Mouse (Mus musculus) MEL (cell line): Measurements from ENCODE around the gene Ddah1. TPM values are rescaled to one million over a fixed set of nuclear protein-coding genes. Genes with fewer than 3 reads are reported as not detected.

Source experiments
- DNase-seq: peaks from one replicate; pipeline ENCODE4 v3.0.0; 2011; ENCODE audit warnings: low read depth, low spot score
- H3K27ac ChIP-seq: 2 replicates; pipeline ENCODE4 v1.5.1; 2012; ENCODE audit warnings: low read depth, mild to moderate bottlenecking, control low read depth, low read length, moderate library complexity; ENCODE audit not compliant: control insufficient read depth
- H3K27me3 ChIP-seq, 2 experiments: fragments of 150-350 bp in 1 of 2; sonication (generic) in 1 of 2; 2 replicates each; pipeline ENCODE4 v1.6.1; 2012; ENCODE audit warnings: low read length in 2 of 2, mild to moderate bottlenecking in 2 of 2, improper control_type of control experiment in 1 of 2, moderate library complexity in 1 of 2; ENCODE audit not compliant: insufficient read depth in 2 of 2, control insufficient read depth in 1 of 2
- H3K36me3 ChIP-seq, 2 experiments: 2 replicates each; pipeline ENCODE4 v1.6.1; 2012 to 2014; ENCODE audit warnings: low read length in 2 of 2, improper control_type of control experiment in 1 of 2, inconsistent platforms in 1 of 2, mild to moderate bottlenecking in 1 of 2; ENCODE audit not compliant: insufficient read depth in 2 of 2, control insufficient read depth in 1 of 2
- H3K4me1 ChIP-seq, 2 experiments: fragments of 150-350 bp in 1 of 2; sonication (generic) in 1 of 2; 2 replicates each; pipeline ENCODE4 v1.6.1; 2012; ENCODE audit warnings: low read length in 2 of 2, improper control_type of control experiment in 1 of 2, mild to moderate bottlenecking in 1 of 2; ENCODE audit not compliant: insufficient read depth in 2 of 2, control insufficient read depth in 1 of 2
- H3K4me3 ChIP-seq, 2 experiments: fragments of 150-350 bp in 1 of 2; sonication (generic) in 1 of 2; 2 replicates each; pipeline ENCODE4 v1.5.1; 2012; ENCODE audit warnings: low read depth in 2 of 2, low read length in 2 of 2, mild to moderate bottlenecking in 2 of 2, moderate library complexity in 2 of 2, control low read depth in 1 of 2, improper control_type of control experiment in 1 of 2; ENCODE audit not compliant: control insufficient read depth in 1 of 2, insufficient read depth in 1 of 2
- H3K79me2 ChIP-seq: 2 replicates; pipeline ENCODE4 v1.6.1; 2012; ENCODE audit warnings: mild to moderate bottlenecking, low read length, moderate library complexity; ENCODE audit not compliant: control insufficient read depth, poor library complexity, insufficient read depth
- H3K9ac ChIP-seq: 2 replicates; pipeline ENCODE4 v1.6.1; 2012; ENCODE audit warnings: low read depth, mild to moderate bottlenecking, control low read depth, low read length, moderate library complexity; ENCODE audit not compliant: control insufficient read depth, poor library complexity, severe bottlenecking
- H3K9me3 ChIP-seq: fragments of 150-350 bp; sonication (generic); replicated peaks from 2 replicates; pipeline ENCODE4 v1.6.1; 2012; ENCODE audit warnings: mild to moderate bottlenecking, low read length, improper control_type of control experiment, moderate library complexity; ENCODE audit not compliant: insufficient read depth
- CHD1 ChIP-seq: IDR thresholded peaks from 2 replicates; pipeline ENCODE4 v1.6.1; 2012; ENCODE audit warnings: low read depth, mild to moderate bottlenecking, inconsistent platforms, low read length, improper control_type of control experiment
- CHD2 ChIP-seq: IDR thresholded peaks from 2 replicates; pipeline ENCODE4 v1.6.1; 2011; ENCODE audit warnings: low read length, improper control_type of control experiment
- CTCF ChIP-seq, 3 experiments: IDR thresholded peaks in 2 of 3; conservative IDR thresholded peaks in 1 of 3; 2 replicates each; pipeline ENCODE4 v1.5.1; 2011 to 2012; ENCODE audit warnings: low read length in 3 of 3, low read depth in 2 of 3, mild to moderate bottlenecking in 2 of 3, improper control_type of control experiment in 1 of 3, inconsistent platforms in 1 of 3, mixed read lengths in 1 of 3, moderate library complexity in 1 of 3; ENCODE audit not compliant: control insufficient read depth in 1 of 3, insufficient read depth in 1 of 3, poor library complexity in 1 of 3, severe bottlenecking in 1 of 3
- ELF1 ChIP-seq: IDR thresholded peaks from 2 replicates; pipeline ENCODE4 v1.6.1; 2014; ENCODE audit warnings: low read depth, mild to moderate bottlenecking, inconsistent platforms, low read length, improper control_type of control experiment, moderate library complexity
- EP300 ChIP-seq, 2 experiments: IDR thresholded peaks; 2 replicates each; pipeline ENCODE4 v1.6.1; 2011; ENCODE audit warnings: improper control_type of control experiment in 2 of 2, low read length in 2 of 2, low read depth in 1 of 2, mild to moderate bottlenecking in 1 of 2
- ETS1 ChIP-seq: IDR thresholded peaks from 2 replicates; pipeline ENCODE4 v1.6.1; 2012; ENCODE audit warnings: low read depth, mild to moderate bottlenecking, inconsistent platforms, low read length, improper control_type of control experiment, moderate library complexity
- GABPA ChIP-seq: IDR thresholded peaks from 2 replicates; pipeline ENCODE4 v1.6.1; 2012; ENCODE audit warnings: low read depth, mild to moderate bottlenecking, inconsistent platforms, low read length, improper control_type of control experiment, moderate library complexity
- KAT2A ChIP-seq: conservative IDR thresholded peaks from 2 replicates; pipeline ENCODE4 v1.6.1; 2012; ENCODE audit warnings: low read depth, low read length, improper control_type of control experiment, inconsistent platforms
- MAFK ChIP-seq: IDR thresholded peaks from 2 replicates; pipeline ENCODE4 v1.6.1; 2011; ENCODE audit warnings: low read depth, mild to moderate bottlenecking, low read length, improper control_type of control experiment, borderline replicate concordance
- MAZ ChIP-seq: IDR thresholded peaks from 2 replicates; pipeline ENCODE4 v1.6.1; 2012; ENCODE audit warnings: low read depth, mild to moderate bottlenecking, inconsistent platforms, low read length, improper control_type of control experiment
- MEF2A ChIP-seq: IDR thresholded peaks from 2 replicates; pipeline ENCODE4 v1.6.1; 2014; ENCODE audit warnings: low read depth, mild to moderate bottlenecking, inconsistent platforms, low read length, improper control_type of control experiment; ENCODE audit not compliant: poor library complexity, insufficient replicate concordance, severe bottlenecking; ENCODE audit errors: extremely low read depth
- MXI1 ChIP-seq: IDR thresholded peaks from 2 replicates; pipeline ENCODE4 v1.6.1; 2011; ENCODE audit warnings: mild to moderate bottlenecking, low read depth, low read length, improper control_type of control experiment
- MYB ChIP-seq: IDR thresholded peaks from 2 replicates; pipeline ENCODE4 v1.6.1; 2011; ENCODE audit warnings: mild to moderate bottlenecking, low read depth, low read length, improper control_type of control experiment
- NELFE ChIP-seq: IDR thresholded peaks from 2 replicates; pipeline ENCODE4 v1.6.1; 2011; ENCODE audit warnings: low read depth, low read length, improper control_type of control experiment
- POLR2A ChIP-seq, 2 experiments: IDR thresholded peaks; 2 replicates each; pipeline ENCODE4 v1.6.1; 2011 to 2012; ENCODE audit warnings: low read length in 2 of 2, mild to moderate bottlenecking in 2 of 2, control low read depth in 1 of 2, improper control_type of control experiment in 1 of 2, low read depth in 1 of 2, moderate library complexity in 1 of 2; ENCODE audit not compliant: control insufficient read depth in 1 of 2, insufficient read depth in 1 of 2, poor library complexity in 1 of 2
- RAD21 ChIP-seq: IDR thresholded peaks from 2 replicates; pipeline ENCODE4 v1.6.1; 2011; ENCODE audit warnings: mild to moderate bottlenecking, low read depth, low read length, improper control_type of control experiment
- RCOR1 ChIP-seq: IDR thresholded peaks from 2 replicates; pipeline ENCODE4 v1.6.1; 2012; ENCODE audit warnings: low read depth, mild to moderate bottlenecking, inconsistent platforms, low read length, improper control_type of control experiment
- SIN3A ChIP-seq: IDR thresholded peaks from 2 replicates; pipeline ENCODE4 v1.6.1; 2012; ENCODE audit warnings: low read length, improper control_type of control experiment, inconsistent platforms
- TAL1 ChIP-seq: IDR thresholded peaks from 2 replicates; pipeline ENCODE4 v1.6.1; 2012; ENCODE audit warnings: mild to moderate bottlenecking, inconsistent platforms, low read length, moderate library complexity, mixed read lengths
- TCF12 ChIP-seq: IDR thresholded peaks from 2 replicates; pipeline ENCODE4 v1.6.1; 2014; ENCODE audit warnings: low read depth, mild to moderate bottlenecking, inconsistent platforms, low read length, improper control_type of control experiment, moderate library complexity
- USF1 ChIP-seq: IDR thresholded peaks from 2 replicates; pipeline ENCODE4 v1.6.1; 2014; ENCODE audit warnings: low read depth, mild to moderate bottlenecking, inconsistent platforms, low read length, improper control_type of control experiment, moderate library complexity
- USF2 ChIP-seq, 2 experiments: IDR thresholded peaks; 2 replicates each; pipeline ENCODE4 v1.6.1; 2011 to 2012; ENCODE audit warnings: improper control_type of control experiment in 2 of 2, low read length in 2 of 2, borderline replicate concordance in 1 of 2, inconsistent platforms in 1 of 2, low read depth in 1 of 2, mild to moderate bottlenecking in 1 of 2; ENCODE audit not compliant: insufficient read depth in 1 of 2
- ZKSCAN1 ChIP-seq: IDR thresholded peaks from 2 replicates; pipeline ENCODE4 v1.6.1; 2012; ENCODE audit warnings: low read depth, mild to moderate bottlenecking, inconsistent platforms, low read length, improper control_type of control experiment, moderate library complexity
- ZMIZ1 ChIP-seq: IDR thresholded peaks from 2 replicates; pipeline ENCODE4 v1.6.1; 2012; ENCODE audit warnings: low read depth, mild to moderate bottlenecking, inconsistent platforms, low read length, improper control_type of control experiment, moderate library complexity
- polyA plus RNA-seq, 2 experiments: library from polyadenylated mRNA; stranded (reverse) in 1 of 2; unstranded in 1 of 2; fragments of >175 nt in 1 of 2; fragments of >200 nt in 1 of 2; gene quantifications; 2 replicates each; pipeline versions ENCODE4 v1.2.1 to v1.2.4; 2012; ENCODE audit warnings: low replicate concordance in 2 of 2, low read depth in 1 of 2; ENCODE audit not compliant: insufficient read length in 2 of 2, insufficient read depth in 1 of 2, missing spikeins in 1 of 2
- total RNA-seq: library from RNA; depleted of rRNA; stranded (reverse); fragments of 300-350 nt; gene quantifications from 2 replicates; pipeline ENCODE4 v1.2.3, GENCODE M21; 2012

Gene Ddah1
- total and polyA plus RNA-seq, 3 experiments, result not detected

GRCm38 (mm10) chr3:145937505-145938404 is 179.3 kb downstream of the Ddah1 start, which contains the start of gene 2410004B18Rik (continued):
- TF ChIP-seq CTCF (IDR thresholded peaks at IDR 0.05 in 2 of 3, conservative IDR thresholded peaks at IDR 0.05 in 1 of 3; ENCODE audit: control insufficient read depth in 1 of 3, insufficient read depth in 1 of 3, low read depth in 2 of 3, low read length in 3 of 3, poor library complexity in 1 of 3, severe bottlenecking in 1 of 3) (peak; percentile 74 to 98 (median 95)), USF1 (no peak), ZKSCAN1 (no peak)

GRCm38 (mm10) chr3:145938405-145939349 is 180.2 kb downstream of the Ddah1 start:
- Histone ChIP-seq H3K27me3 (no peaks in the 10 kb centered on the region), H3K79me2 (peaks cover 23% of the 10 kb centered on the region), H3K27ac (peak overlapping the region; percentile 29; the same call in 1 of the 2 replicates), H3K4me1 (peaks cover 3 to 23% of the 10 kb centered on the region in 2 experiments), H3K4me3 (peak overlapping the region; percentile 96 to 99), H3K36me3 (peaks cover 2 to 34% of the 10 kb centered on the region in 2 experiments; a peak in 3 of 4 replicates), H3K9me3 (no peaks in the 10 kb centered on the region), H3K9ac (peak overlapping the region; percentile 96)
- TF ChIP-seq MXI1 (no peak), ZKSCAN1 (no peak)
- no peak for DNase-seq

- H3K4me1 ChIP-seq, result peaks cover 3 to 23% of the 10 kb centered on the region in 2 experiments
- no peaks in the 10 kb centered on the region for H3K9me3 ChIP-seq
- peaks cover 2 to 36% of the 10 kb centered on the region in 2 experiments; a peak in 2 of 4 replicates for H3K36me3 ChIP-seq
- no peaks in the 10 kb centered on the region for H3K27me3 ChIP-seq
- peak overlapping the region; percentile 29; the same call in 1 of the 2 replicates for H3K27ac ChIP-seq
- peak; percentile 76 for DNase-seq
- H3K79me2 ChIP-seq, result peaks cover 23% of the 10 kb centered on the region
- H3K4me3 ChIP-seq, result peak overlapping the region; percentile 96 to 99
- H3K9ac ChIP-seq, result peak overlapping the region; percentile 26; the same call in 1 of the 2 replicates
- TF ChIP-seq MAZ, result no peak
- 0 out of 2 replicates have a peak, but pooled peaks have one; percentile 24 for TF ChIP-seq MEF2A
- TF ChIP-seq CHD2, result no peak
- TF ChIP-seq SIN3A, result peak; percentile 88
- no peak for TF ChIP-seq POLR2A (IDR thresholded peaks at IDR 0.05; ENCODE audit: control insufficient read depth in 1 of 2, insufficient read depth in 1 of 2, low read depth in 1 of 2, low read length in 2 of 2, poor library complexity in 1 of 2)
- no peak for TF ChIP-seq CHD1
- no peak for TF ChIP-seq ZKSCAN1
- TF ChIP-seq MYB, result peak; percentile 91
- TF ChIP-seq USF1, result no peak
- peak; percentile 98 for TF ChIP-seq TCF12
- TF ChIP-seq ELF1, result 0 out of 2 replicates have a peak, but pooled peaks have one; percentile 41
- no peak for TF ChIP-seq GABPA
- peak; percentile 100 for TF ChIP-seq RCOR1
- no peak for TF ChIP-seq USF2 (IDR thresholded peaks at IDR 0.05; ENCODE audit: borderline replicate concordance in 1 of 2, insufficient read depth in 1 of 2, low read depth in 1 of 2, low read length in 2 of 2)
- peak; percentile 93 for TF ChIP-seq MXI1
- peak; percentile 90 to 95 for TF ChIP-seq EP300 (IDR thresholded peaks at IDR 0.05; ENCODE audit: low read depth in 1 of 2, low read length in 2 of 2)
- TF ChIP-seq TAL1, result peak; percentile 96
- TF ChIP-seq ZMIZ1, result no peak
- peak; percentile 90 for TF ChIP-seq ETS1
- no peak for TF ChIP-seq RAD21
- TF ChIP-seq NELFE, result no peak
- TF ChIP-seq KAT2A, result no peak
- TF ChIP-seq MAFK, result peak; percentile 63; the same call in 1 of the 2 replicates
Observed at GRCm38 (mm10) chr3:145939402-145939801, 180.9 kb downstream of the Ddah1 start.
